1 mouse cellular context compared by ENCODE assay signal in genomic region chr10:61423289-61423688, GRCm38 (mm10).
TF ChIP-seq lines count a peak whose summit lies in the region.

No protein-coding gene starts in this region.

TF ChIP-seq in C2C12, 6 proteins besides CTCF, POLR2A, EP300 and RAD21:
- TF ChIP-seq FOSL1 (IDR thresholded peaks at IDR 0.05; ENCODE audit: insufficient read depth, low read length, poor library complexity, severe bottlenecking) (no peak), CEBPB (IDR thresholded peaks at IDR 0.05; ENCODE audit: low read depth) (no peak), MAX (IDR thresholded peaks at IDR 0.05) (no peak), USF1 (IDR thresholded peaks at IDR 0.05; ENCODE audit: low read depth) (no peak), MYOD1 (IDR thresholded peaks at IDR 0.05; ENCODE audit: control insufficient read depth, insufficient read length, low read depth) (no peak), MYOG (IDR thresholded peaks at IDR 0.05; ENCODE audit: control insufficient read depth, extremely low read depth, insufficient read length) (no peak)
TF ChIP-seq in C2C12: peak in this region for 0.
